Mouse (Mus musculus): ENCODE measurements around the gene Olfr898. TPM values are rescaled to one million over a fixed set of nuclear protein-coding genes. Genes with fewer than 3 reads are reported as not detected.

The Olfr898 gene
- not detected in 2 replicates for polyA plus RNA-seq (2016; fragmentation: Nextera tagmentation; extraction: Ambion mirVana)

DNA sequence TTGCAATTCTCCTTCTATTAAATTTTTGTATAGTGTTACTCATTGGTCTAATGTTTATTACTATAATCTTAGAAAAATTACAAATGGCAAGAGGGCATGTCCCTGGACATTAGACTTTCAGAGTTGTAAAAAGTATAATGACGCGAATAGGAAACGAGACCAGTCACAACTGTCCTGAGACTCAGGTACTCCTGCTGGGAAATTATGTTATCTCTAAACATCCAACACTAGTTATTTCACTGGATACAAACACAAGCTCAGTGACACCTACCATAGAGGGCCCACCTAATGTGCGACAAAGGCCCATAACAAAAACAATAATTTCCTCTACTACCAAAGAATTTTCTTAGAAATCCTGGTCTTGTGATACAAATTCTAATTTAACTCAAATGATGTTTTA is at the start of gene Olfr898:
Gene Olfr898 (plus strand): TSS at position 301 of the 400 bp plus-strand sequence.
- Histone ChIP-seq H3K4me3 (replicated peaks) (no peak within 1 kb of the TSS), H3K4me1 (no peaks in the 10 kb centered on the region), H3K4me2 (no peak within 1 kb of the TSS), H3K9me3 (no peaks in the 10 kb centered on the region), H3K9ac (no peak within 1 kb of the TSS), H3K27me3 (no peaks in the 10 kb centered on the region), H3K27ac (no peak within 1 kb of the TSS), H3K36me3 (replicated peaks) (no peaks in the 10 kb centered on the region)
- ATAC-seq (ENCODE audit: low FRiP score) = no peak
- WGBS = 92% methylated on average over 4 of the region's 4 CpGs

DNA sequence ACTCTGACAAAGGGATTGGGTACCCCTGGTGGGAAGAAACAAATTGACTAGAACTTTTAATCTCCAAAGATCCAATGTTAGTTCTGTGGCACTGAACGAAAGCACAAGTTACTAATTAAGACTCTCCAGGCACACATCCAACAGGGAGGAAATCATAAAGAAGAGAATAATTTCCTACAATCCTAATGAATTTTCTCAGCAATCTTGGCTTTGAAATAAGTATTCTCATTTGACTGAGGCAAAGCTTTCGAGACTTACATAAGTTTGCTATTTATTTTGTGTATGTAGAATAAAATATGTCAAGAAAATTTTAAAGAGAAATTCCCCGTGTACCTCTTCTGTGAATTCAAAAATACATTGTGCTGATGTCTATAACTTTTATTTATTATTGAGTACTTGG is 19.5 kb upstream of the Olfr898 start, which contains the start of gene Olfr25:
Gene Olfr25 (plus strand): TSS at position 301 of the 400 bp plus-strand sequence.
- H3K4me3 ChIP-seq (replicated peaks) = no peak within 1 kb of the TSS
- no peaks in the 10 kb centered on the region for H3K9me3 ChIP-seq
- no peak within 1 kb of the TSS for H3K9ac ChIP-seq
- H3K4me1 ChIP-seq = no peaks in the 10 kb centered on the region
- no peak for ATAC-seq (ENCODE audit: low FRiP score)
- H3K36me3 ChIP-seq (replicated peaks) = no peaks in the 10 kb centered on the region
- WGBS = 81% methylated on average over 3 of the region's 3 CpGs
- H3K4me2 ChIP-seq = no peak within 1 kb of the TSS
- no peak within 1 kb of the TSS for H3K27ac ChIP-seq
- no peaks in the 10 kb centered on the region for H3K27me3 ChIP-seq

DNA sequence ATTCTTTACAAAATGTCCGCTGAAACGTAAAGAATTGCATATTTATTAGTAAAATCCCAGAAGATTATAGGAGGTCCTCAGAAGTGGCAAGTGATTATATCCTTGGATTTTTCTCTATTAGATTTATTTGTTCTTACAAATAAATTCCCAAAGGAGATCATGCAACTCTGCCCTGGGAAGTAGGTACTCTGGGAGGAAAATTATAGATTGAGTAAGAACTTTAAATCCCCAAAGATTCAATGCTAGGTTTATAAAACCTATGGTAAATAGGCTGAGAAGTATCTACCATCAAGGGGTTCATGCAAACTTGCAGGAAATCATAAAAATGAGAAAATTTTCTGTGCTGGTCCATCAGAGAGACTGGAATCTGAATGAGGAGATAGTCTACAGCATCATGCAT is 18.4 kb downstream of the Olfr898 start, which contains the start of gene Olfr250:
Gene Olfr250 (plus strand): TSS at position 301 of the 400 bp plus-strand sequence.
- H3K9ac ChIP-seq = no peak within 1 kb of the TSS
- no peaks in the 10 kb centered on the region for H3K9me3 ChIP-seq
- no peak within 1 kb of the TSS for H3K4me3 ChIP-seq (replicated peaks)
- H3K4me2 ChIP-seq = no peak within 1 kb of the TSS
- no peaks in the 10 kb centered on the region for H3K27me3 ChIP-seq
- no peak within 1 kb of the TSS for H3K27ac ChIP-seq
- no peak for ATAC-seq (ENCODE audit: low FRiP score)
- WGBS = 88% methylated on average over 2 of the region's 2 CpGs
- no peaks in the 10 kb centered on the region for H3K36me3 ChIP-seq (replicated peaks)
- no peaks in the 10 kb centered on the region for H3K4me1 ChIP-seq

DNA sequence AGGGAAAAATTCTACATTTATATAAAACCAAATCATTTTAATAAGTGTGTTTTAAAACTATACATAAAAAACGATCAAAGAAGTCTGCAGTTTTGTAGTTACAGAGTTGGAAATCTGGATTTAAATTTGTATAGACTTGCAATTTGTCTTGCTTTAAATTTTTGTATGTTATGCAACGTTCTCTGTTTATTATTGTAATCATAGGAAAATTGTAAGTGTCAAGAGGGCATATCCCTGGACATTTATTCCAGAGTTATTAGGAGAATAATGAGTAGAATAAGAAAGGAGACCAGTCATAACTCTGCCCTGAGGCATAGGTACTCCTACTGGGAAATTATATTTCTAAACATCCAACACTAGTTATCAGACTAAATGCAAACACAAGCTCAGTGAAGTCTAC is 28.6 kb downstream of the Olfr898 start, which contains the start of gene Olfr251:
Gene Olfr251 (plus strand): TSS at position 301 of the 400 bp plus-strand sequence.
- no peaks in the 10 kb centered on the region for H3K4me1 ChIP-seq
- H3K27me3 ChIP-seq = no peaks in the 10 kb centered on the region
- H3K9me3 ChIP-seq = no peaks in the 10 kb centered on the region
- no peak for ATAC-seq (ENCODE audit: low FRiP score)
- H3K27ac ChIP-seq = no peak within 1 kb of the TSS
- H3K4me3 ChIP-seq (replicated peaks) = no peak within 1 kb of the TSS
- H3K4me2 ChIP-seq = no peak within 1 kb of the TSS
- no peak within 1 kb of the TSS for H3K9ac ChIP-seq
- 67% methylated on average over 2 of the region's 2 CpGs for WGBS
- H3K36me3 ChIP-seq (replicated peaks) = no peaks in the 10 kb centered on the region

DNA sequence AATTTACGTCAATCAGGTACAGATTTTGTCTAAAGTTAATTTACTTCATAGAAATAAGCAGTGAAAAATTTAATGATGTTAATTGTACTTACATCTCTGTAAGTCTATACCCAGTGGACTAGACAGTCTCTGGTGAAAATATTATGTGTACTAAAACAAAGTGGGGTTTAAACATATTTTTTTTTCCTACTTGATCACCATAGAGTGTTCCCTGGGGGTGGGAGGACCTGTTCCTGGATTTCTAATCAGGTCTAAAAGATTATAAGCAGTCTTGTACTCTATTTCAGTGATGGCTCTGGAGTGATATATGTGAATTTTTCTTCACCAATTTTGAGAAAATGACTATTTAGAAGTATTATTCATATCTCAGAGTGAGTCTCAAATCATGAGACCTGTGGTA is 53.2 kb downstream of the Olfr898 start, which contains the start of gene Olfr147:
Gene Olfr147 (plus strand): TSS at position 301 of the 400 bp plus-strand sequence.
- WGBS = 91% methylated on average over 1 of the region's 1 CpGs
- H3K4me3 ChIP-seq (replicated peaks) = no peak within 1 kb of the TSS
- ATAC-seq (ENCODE audit: low FRiP score) = no peak

More for the DNA sequence above, 53.2 kb downstream of the Olfr898 start, which contains the start of gene Olfr147:
- no peaks in the 10 kb centered on the region for H3K36me3 ChIP-seq (replicated peaks)
- H3K4me2 ChIP-seq = no peak within 1 kb of the TSS
- no peak within 1 kb of the TSS for H3K27ac ChIP-seq
- H3K9ac ChIP-seq = no peak within 1 kb of the TSS
- H3K4me1 ChIP-seq = no peaks in the 10 kb centered on the region
- H3K27me3 ChIP-seq = no peaks in the 10 kb centered on the region
- H3K9me3 ChIP-seq = no peaks in the 10 kb centered on the region

Other genes with a start within 250 kb of the Olfr898 start
- gene Olfr888, start 240.3 kb upstream of the Olfr898 start, polyA plus RNA-seq (2016; fragmentation: Nextera tagmentation; extraction: Ambion mirVana) = not detected in 2 replicates
- gene Olfr889, start 233.2 kb upstream of the Olfr898 start, polyA plus RNA-seq (2016; fragmentation: Nextera tagmentation; extraction: Ambion mirVana) = 0.08 and 0.09 TPM in 2 replicates
- not detected in 2 replicates for gene Olfr890, start 205.9 kb upstream of the Olfr898 start, polyA plus RNA-seq (2016; fragmentation: Nextera tagmentation; extraction: Ambion mirVana)
- gene Olfr891, start 167.6 kb upstream of the Olfr898 start, polyA plus RNA-seq (2016; fragmentation: Nextera tagmentation; extraction: Ambion mirVana) = not detected in 2 replicates
- not detected in 2 replicates for gene Olfr893, start 140.0 kb upstream of the Olfr898 start, polyA plus RNA-seq (2016; fragmentation: Nextera tagmentation; extraction: Ambion mirVana)
- not detected in 2 replicates for gene Olfr894, start 130.4 kb upstream of the Olfr898 start, polyA plus RNA-seq (2016; fragmentation: Nextera tagmentation; extraction: Ambion mirVana)
- gene Olfr143, start 95.6 kb upstream of the Olfr898 start, polyA plus RNA-seq (2016; fragmentation: Nextera tagmentation; extraction: Ambion mirVana) = not detected in 2 replicates
- gene Olfr895, start 80.6 kb upstream of the Olfr898 start, polyA plus RNA-seq (2016; fragmentation: Nextera tagmentation; extraction: Ambion mirVana) = not detected in 2 replicates
- not detected in 2 replicates for gene Olfr896-ps1, start 57.3 kb upstream of the Olfr898 start, polyA plus RNA-seq (2016; fragmentation: Nextera tagmentation; extraction: Ambion mirVana)
- gene Olfr25, start 19.4 kb upstream of the Olfr898 start, polyA plus RNA-seq (2016; fragmentation: Nextera tagmentation; extraction: Ambion mirVana) = not detected in 2 replicates
- gene Olfr250, start 18.5 kb downstream of the Olfr898 start, polyA plus RNA-seq (2016; fragmentation: Nextera tagmentation; extraction: Ambion mirVana) = not detected in 2 replicates
- not detected in 2 replicates for gene Olfr251, start 28.7 kb downstream of the Olfr898 start, polyA plus RNA-seq (2016; fragmentation: Nextera tagmentation; extraction: Ambion mirVana)
- gene Olfr147, start 53.3 kb downstream of the Olfr898 start, polyA plus RNA-seq (2016; fragmentation: Nextera tagmentation; extraction: Ambion mirVana) = not detected in 2 replicates
- gene Olfr901, start 81.0 kb downstream of the Olfr898 start, polyA plus RNA-seq (2016; fragmentation: Nextera tagmentation; extraction: Ambion mirVana) = not detected in 2 replicates
- gene Olfr902, start 99.2 kb downstream of the Olfr898 start, polyA plus RNA-seq (2016; fragmentation: Nextera tagmentation; extraction: Ambion mirVana) = not detected in 2 replicates
- gene Olfr904, start 114.7 kb downstream of the Olfr898 start, polyA plus RNA-seq (2016; fragmentation: Nextera tagmentation; extraction: Ambion mirVana) = not detected in 2 replicates
- gene Olfr905, start 122.7 kb downstream of the Olfr898 start, polyA plus RNA-seq (2016; fragmentation: Nextera tagmentation; extraction: Ambion mirVana) = not detected in 2 replicates
- gene Olfr906, start 138.7 kb downstream of the Olfr898 start, polyA plus RNA-seq (2016; fragmentation: Nextera tagmentation; extraction: Ambion mirVana) = not detected in 2 replicates
- gene Olfr907, start 147.4 kb downstream of the Olfr898 start, polyA plus RNA-seq (2016; fragmentation: Nextera tagmentation; extraction: Ambion mirVana) = not detected in 2 replicates
- not detected in 2 replicates for gene Olfr911-ps1, start 173.2 kb downstream of the Olfr898 start, polyA plus RNA-seq (2016; fragmentation: Nextera tagmentation; extraction: Ambion mirVana)
- gene Olfr910, start 189.4 kb downstream of the Olfr898 start, polyA plus RNA-seq (2016; fragmentation: Nextera tagmentation; extraction: Ambion mirVana) = not detected in 2 replicates
- gene Olfr912, start 231.8 kb downstream of the Olfr898 start, polyA plus RNA-seq (2016; fragmentation: Nextera tagmentation; extraction: Ambion mirVana) = not detected in 2 replicates
- not detected in 2 replicates for gene Olfr913, start 244.3 kb downstream of the Olfr898 start, polyA plus RNA-seq (2016; fragmentation: Nextera tagmentation; extraction: Ambion mirVana)